Mouse (Mus musculus) mature B cell (primary cell): ENCODE measurements around the gene Castor2.

ENCODE experiments used
- in situ Hi-C: fragments of 300-500 bp; cut with MboI; formaldehyde crosslinking; loops from 2 replicates; pipeline ENCODE4 v1.14.3; 2019

The Castor2 gene

GRCm38 (mm10) chr5:134101883-134102282, 2.4 kb downstream of the Castor2 start:
- in situ Hi-C loops: no loop called here

GRCm38 (mm10) chr5:134102720-134103119, 3.2 kb downstream of the Castor2 start:
- in situ Hi-C loops: no loop called here

DNA sequence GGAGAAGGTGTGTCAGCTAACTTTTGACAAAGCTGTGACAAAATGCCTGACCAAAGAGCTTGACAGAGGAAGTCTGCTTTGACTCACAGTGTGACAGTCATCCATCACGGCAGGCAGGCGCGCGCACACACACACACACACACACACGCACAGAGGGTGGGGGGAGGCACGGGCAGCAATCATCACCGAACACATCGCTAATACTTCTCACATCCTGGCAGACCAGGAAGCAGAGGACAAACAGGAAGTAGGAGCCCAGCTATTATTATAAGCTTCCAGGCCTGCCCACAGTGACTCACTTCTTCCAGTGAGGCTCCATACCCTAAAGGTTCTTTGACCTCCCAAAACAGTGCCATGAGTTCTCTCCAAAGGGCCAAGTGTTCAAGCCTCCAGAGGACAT, 6.3 kb downstream of the Castor2 start:
- in situ Hi-C loops: no loop called here

DNA sequence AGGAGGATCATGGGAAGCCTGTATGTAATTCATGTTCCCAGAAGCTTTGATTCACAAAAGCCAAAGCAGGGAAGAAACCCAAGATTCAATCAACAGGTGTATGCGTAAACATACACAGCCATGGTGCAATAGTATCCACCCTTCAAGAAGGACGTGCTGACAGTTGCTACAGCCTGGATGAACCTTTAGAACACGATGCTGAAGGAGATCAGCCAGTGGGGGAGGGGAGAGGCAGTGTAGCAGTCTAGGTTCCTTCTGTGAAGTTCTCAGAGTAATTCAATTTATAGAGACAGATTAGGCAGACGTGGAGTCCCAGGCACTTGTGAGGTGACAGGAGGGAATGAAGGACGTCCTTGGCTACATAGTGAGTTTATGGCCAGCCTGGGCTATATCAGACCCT, 15.5 kb downstream of the Castor2 start:
- in situ Hi-C loops: no loop called here

GRCm38 (mm10) chr5:134115639-134116259, 16.2 kb downstream of the Castor2 start:
- in situ Hi-C loops: no loop called here

GRCm38 (mm10) chr5:134118798-134119407, 19.4 kb downstream of the Castor2 start:
- in situ Hi-C loops: no loop called here

- in situ Hi-C loops: no loop called here
These were observed 20.1 kb downstream of the Castor2 start for GRCm38 (mm10) chr5:134119481-134120120.

DNA sequence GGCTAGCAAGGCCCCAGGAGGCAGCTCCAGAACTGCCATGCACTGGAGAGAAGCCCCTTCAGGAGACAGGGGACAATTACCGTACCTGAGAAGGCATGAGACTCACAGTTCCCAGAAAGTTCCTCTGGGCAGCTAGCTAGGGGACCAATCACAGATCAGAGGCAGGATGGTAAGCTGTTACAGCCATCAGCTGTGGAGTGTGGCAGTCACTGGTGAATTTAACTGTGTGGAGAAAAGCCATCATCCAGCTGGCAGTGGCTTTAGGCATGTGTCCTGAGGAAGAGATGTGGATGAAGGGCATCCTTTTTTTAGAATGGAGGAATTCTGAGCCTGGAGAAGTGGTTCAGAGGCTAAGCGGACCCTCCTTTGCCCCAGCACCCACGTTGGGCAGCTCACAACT, 20.6 kb downstream of the Castor2 start:
- in situ Hi-C loops: no loop called here

DNA sequence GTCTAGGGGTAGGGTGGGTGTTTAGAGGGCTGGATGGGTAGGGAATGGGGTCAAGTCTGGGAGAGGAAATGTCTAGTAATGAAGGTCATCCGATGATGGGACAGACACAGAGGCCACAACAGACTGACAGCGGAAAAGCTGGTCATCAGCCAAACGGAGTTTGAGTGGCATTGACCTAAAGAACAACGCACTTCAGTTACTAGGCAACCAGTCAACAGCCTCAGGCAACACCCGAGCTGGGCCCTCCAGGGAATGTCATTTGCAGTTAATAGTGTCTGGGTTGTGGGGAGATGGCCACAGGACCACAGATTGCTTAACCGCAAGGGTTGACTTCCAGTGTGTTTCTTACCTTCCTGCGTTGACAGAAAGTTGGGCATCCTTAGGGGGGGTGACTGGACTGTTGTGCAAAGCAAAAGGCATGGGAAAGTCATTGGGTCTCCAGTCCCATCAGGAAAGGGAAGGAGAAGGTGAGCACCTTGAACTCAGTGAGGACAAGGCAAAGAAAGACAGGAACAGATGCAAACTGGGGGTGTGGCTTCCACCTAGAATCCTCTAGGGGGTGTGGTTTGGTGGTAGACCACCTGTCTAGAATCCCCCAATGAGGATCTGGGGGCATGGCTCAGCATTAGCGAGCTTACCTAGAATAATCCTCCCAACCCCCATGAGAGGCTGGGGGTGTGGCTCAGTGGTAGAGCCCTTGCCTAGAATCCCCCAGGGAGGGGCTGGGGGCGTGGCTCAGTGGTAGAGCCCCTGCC, 21.8 kb downstream of the Castor2 start:
- in situ Hi-C loops: no loop called here

DNA sequence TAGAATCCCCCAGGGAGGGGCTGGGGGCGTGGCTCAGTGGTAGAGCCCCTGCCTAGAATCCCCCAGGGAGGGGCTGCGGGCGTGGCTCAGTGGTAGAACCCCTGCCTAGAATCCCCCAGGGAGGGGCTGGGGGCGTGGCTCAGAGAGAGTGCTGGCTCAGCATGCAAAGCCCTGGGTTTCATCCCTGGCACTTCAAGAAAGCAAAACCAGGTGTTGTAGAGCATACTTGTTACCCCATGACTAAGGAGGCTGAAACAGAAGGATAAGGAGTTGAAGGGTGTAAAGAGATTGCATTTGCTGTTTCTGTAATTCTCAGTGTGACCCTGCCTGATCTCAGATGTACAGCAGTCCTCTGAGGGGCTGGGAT, 22.4 kb downstream of the Castor2 start:
- in situ Hi-C loops: no loop called here

DNA sequence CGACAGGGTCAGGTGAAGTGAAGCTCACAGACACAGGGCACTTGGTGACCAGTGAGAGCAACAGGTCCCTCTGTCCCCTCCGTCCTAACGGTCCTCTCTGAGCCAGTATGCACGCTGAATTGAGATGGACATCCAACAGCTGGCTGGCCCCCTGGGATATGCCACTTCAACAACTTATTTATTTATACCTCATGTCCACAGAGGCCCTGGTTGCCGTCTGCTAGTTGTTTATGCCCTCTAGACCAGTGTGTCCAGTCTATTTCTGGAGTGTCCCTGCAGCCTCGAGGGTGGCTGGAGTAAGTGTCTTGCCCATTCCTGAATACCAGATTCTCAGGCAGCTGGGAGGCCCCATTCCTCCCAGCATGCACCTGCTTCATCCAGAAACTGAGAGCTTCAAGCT, 24.3 kb downstream of the Castor2 start:
- in situ Hi-C loops: no loop called here

GRCm38 (mm10) chr5:134126232-134126631, 26.7 kb downstream of the Castor2 start:
- in situ Hi-C loops: no loop called here

- in situ Hi-C loops: no loop called here
These were observed 32.1 kb downstream of the Castor2 start for GRCm38 (mm10) chr5:134131586-134131985.

GRCm38 (mm10) chr5:134136022-134136421, 36.5 kb downstream of the Castor2 start:
- in situ Hi-C loops: no loop called here

DNA sequence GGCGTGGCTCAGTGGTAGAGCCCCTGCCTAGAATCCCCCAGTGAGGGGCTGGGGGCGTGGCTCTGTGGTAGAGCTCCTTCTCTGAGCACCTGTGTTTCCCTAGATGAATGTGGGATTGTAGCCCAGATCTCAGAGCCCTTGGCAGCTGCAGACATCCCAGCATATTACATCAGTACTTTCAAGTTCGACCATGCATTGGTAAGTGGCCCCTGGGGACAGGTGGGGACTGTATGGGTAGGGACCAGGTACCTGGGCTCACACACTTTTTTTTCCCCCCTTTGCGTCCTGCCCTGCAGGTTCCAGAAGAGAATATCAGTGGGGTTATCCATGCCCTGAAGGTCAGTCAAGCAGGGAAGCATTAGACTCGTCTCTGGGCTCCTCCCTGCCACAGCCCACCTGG, 38.4 kb downstream of the Castor2 start:
- in situ Hi-C loops: no loop called here

DNA sequence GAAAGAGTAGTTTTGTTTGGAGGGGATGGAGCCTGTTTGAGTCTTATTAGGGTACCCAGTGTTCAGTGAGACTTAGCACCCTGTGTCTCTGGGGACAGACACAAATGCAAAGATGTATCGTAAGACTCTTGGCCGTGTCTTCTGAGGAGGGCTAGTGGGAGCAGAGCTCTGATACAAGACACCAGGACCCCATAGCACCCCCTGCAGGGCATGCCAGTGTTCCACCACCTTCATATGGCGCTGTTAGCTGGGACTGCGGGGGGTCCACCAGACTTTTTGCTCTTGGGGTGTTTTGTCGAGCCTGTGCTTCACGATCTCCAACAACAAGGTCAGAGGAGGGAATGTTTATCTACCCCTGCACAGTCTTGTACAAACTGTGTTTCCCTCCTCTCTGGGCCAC, 39.9 kb downstream of the Castor2 start:
- in situ Hi-C loops: no loop called here

GRCm38 (mm10) chr5:134141236-134141635, 41.7 kb downstream of the Castor2 start:
- in situ Hi-C loops: no loop called here

GRCm38 (mm10) chr5:134142381-134142780, 42.9 kb downstream of the Castor2 start:
- in situ Hi-C loops: no loop called here

GRCm38 (mm10) chr5:134144986-134145385, 45.5 kb downstream of the Castor2 start:
- in situ Hi-C loops: no loop called here

DNA sequence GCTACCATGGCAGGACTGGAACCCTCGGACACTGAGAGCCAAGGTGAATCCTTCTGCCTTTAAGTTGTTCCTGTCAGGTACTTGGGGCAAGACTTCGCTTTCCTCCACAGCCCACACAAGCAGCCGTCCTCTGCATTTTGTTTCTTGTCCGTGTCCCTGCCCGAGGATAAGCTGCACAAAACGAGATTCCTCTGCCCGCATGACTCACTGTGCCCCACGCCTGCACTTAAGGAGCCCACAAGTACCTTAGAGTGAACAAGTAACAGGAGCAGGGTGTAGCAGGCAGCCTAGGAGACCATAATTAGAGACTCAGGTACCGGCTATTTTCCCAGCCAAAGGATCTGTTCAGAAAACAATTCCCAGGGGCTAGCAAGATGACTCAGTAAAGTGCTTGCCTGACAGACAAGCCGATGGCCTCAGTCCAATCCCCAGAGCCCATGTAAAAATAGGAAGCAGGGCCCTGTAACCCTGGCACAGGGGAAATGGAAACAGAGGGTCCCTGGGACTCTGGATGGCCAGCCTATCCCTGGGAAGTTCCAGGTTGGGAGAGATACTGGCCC, 47.8 kb downstream of the Castor2 start:
- in situ Hi-C loops: no loop called here

GRCm38 (mm10) chr5:134148153-134148552, 48.6 kb downstream of the Castor2 start:
- in situ Hi-C loops: no loop called here

DNA sequence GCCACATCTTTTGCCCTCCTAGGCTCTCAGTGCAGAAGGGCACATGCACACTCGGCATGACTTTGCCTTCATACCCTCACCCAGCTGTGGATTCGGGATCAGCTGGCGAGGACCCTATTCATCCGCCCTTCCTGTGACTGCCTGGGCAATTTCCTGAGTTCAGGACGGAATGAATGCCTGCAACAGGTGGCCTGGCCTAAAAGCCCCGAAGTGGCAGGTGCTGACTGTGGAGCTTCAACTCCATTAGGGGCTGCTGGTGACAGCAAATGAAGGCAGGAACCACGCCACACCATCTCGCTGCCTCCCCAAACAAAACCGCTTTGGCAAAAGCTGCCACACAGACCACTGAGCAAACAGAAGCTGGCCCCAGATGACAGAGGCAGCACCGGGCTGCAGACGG, 52.4 kb downstream of the Castor2 start:
- in situ Hi-C loops: no loop called here
